In genomic region chr5:141043654-141044447, GRCm38 (mm10) we compare ENCODE assay signal across 9 mouse cellular contexts. TPM values are rescaled to one million over a fixed set of nuclear protein-coding genes. Genes with fewer than 3 reads are reported as not detected.
DNase-seq lines count a peak whose midpoint lies in the region; ATAC-seq and TF ChIP-seq lines count a peak whose summit lies in the region.
"Had no signal": no experiment of that assay in that cellular context is flagged by ENCODE, and none has a peak within 500 bp of the region (broad histone marks: within the 10 kb centered on the region; RNA-seq: fewer than 3 reads in every experiment).

No protein-coding gene starts in this region.

- TF ChIP-seq POLR2A in small intestine, adult 2 months (IDR thresholded peaks at IDR 0.05; ENCODE audit: low read depth, low read length), result no peak

- no peak for TF ChIP-seq CTCF in small intestine, adult 2 months (IDR thresholded peaks at IDR 0.05; ENCODE audit: extremely low read depth, insufficient read length, insufficient replicate concordance, low read depth, low read length)

- H3K27ac ChIP-seq in liver, embryonic 13.5 days, result no peak overlapping the region
- peak overlapping the region; percentile 19 for H3K27ac ChIP-seq in small intestine, adult 2 months (ENCODE audit: insufficient read depth, low read depth, low read length)
- H3K27ac ChIP-seq: stomach, embryonic 15.5 days had no signal

- no peaks in the 10 kb centered on the region for H3K9me3 ChIP-seq in liver, embryonic 13.5 days (replicated peaks)
- H3K9me3 ChIP-seq: stomach, embryonic 15.5 days had no signal

- no peak overlapping the region for H3K4me3 ChIP-seq in liver, embryonic 13.5 days (replicated peaks)
- peak overlapping the region; percentile 5; the same call in 1 of the 2 replicates for H3K4me3 ChIP-seq in small intestine, adult 2 months (ENCODE audit: low read depth, low read length)
- H3K4me3 ChIP-seq: stomach, embryonic 15.5 days had no signal

- no peaks in the 10 kb centered on the region for H3K4me1 ChIP-seq in liver, embryonic 13.5 days (replicated peaks)
- peaks cover 6% of the 10 kb centered on the region for H3K4me1 ChIP-seq in small intestine, adult 2 months (ENCODE audit: control insufficient read depth, insufficient read depth, insufficient read length, low read length)
- H3K4me1 ChIP-seq: stomach, embryonic 15.5 days had no signal

- H3K9ac ChIP-seq in liver, embryonic 13.5 days, result no peak overlapping the region
- H3K9ac ChIP-seq: stomach, embryonic 15.5 days had no signal

- DNase-seq in layer of hippocampus, adult 11-12 months (ENCODE audit: low spot score), result peak; percentile 51
- no peak for DNase-seq in layer of hippocampus, postnatal 25 days (ENCODE audit: extremely low spot score in 1 of 2, low spot score in 1 of 2)
- no peak for DNase-seq in liver, embryonic 13.5 days
- no peak for DNase-seq in adrenal gland, postnatal 10 days
- DNase-seq in kidney, adult 11 months, result no peak
- DNase-seq in urinary bladder, postnatal 4 days (ENCODE audit: low spot score in 2 of 2), result no peak

- 19% methylated on average over 19 of the region's 19 CpGs for WGBS in liver, embryonic 13.5 days (ENCODE audit: insufficient replicate concordance)
- 63% methylated on average over 19 of the region's 19 CpGs for WGBS in small intestine, adult 2 months

- ATAC-seq in common myeloid progenitor, adult 5-6 weeks (replicated peaks; ENCODE audit: low read depth, poor library complexity, severe bottlenecking), result peak; percentile 85
- no peak for ATAC-seq in liver, embryonic 13.5 days (ENCODE audit: low read depth)

- no peaks in the 10 kb centered on the region for H3K27me3 ChIP-seq in liver, embryonic 13.5 days
- H3K27me3 ChIP-seq in small intestine, adult 2 months (ENCODE audit: control insufficient read depth, insufficient read depth, low read length), result no peaks in the 10 kb centered on the region
- H3K27me3 ChIP-seq: stomach, embryonic 15.5 days had no signal

- H3K36me3 ChIP-seq in liver, embryonic 13.5 days, result no peaks in the 10 kb centered on the region
- H3K36me3 ChIP-seq in small intestine, adult 2 months (ENCODE audit: control insufficient read depth, insufficient read depth, low read length), result no peaks in the 10 kb centered on the region
- H3K36me3 ChIP-seq: stomach, embryonic 15.5 days had no signal

- peak overlapping the region; percentile 19; the same call in 1 of the 2 replicates for H3K4me2 ChIP-seq in liver, embryonic 13.5 days
- H3K4me2 ChIP-seq: stomach, embryonic 15.5 days had no signal

RNA-seq across cellular contexts. Expression of gene Card11, which starts 43.5 kb away (rescaled TPM):
- total RNA-seq in layer of hippocampus, postnatal 25 days (2021), result under 1 TPM; 0.15 to 0.21 TPM
- 1.4 and 1.8 TPM in 2 replicates for total RNA-seq in common myeloid progenitor, adult 5-6 weeks (2017)
- 0.14 and 0.23 TPM in 2 replicates for polyA plus RNA-seq in liver, embryonic 13.5 days (2015; fragmentation: Nextera tagmentation; extraction: Ambion mirVana)
- 9.3 and 17.1 TPM in 2 replicates for polyA plus RNA-seq in small intestine, adult 2 months (2012; rRNA removed)
- total RNA-seq in adrenal gland, postnatal 10 days (2021), result 1 to 10 TPM; 1.6 to 2.5 TPM
